Mouse (Mus musculus): Measurements from ENCODE around the gene Rpl10-ps3. TPM values are rescaled to one million over a fixed set of nuclear protein-coding genes. Genes with fewer than 3 reads are reported as not detected.

Rpl10-ps3 gene
- polyA plus RNA-seq, 1 experiment from 2014 or later: 204 TPM

- H3K4me3 ChIP-seq: no peak overlapping the region
- H3K9me3 ChIP-seq: no peaks in the 10 kb centered on the region
- H3K27ac ChIP-seq: no peak overlapping the region
- no peak overlapping the region for H3K9ac ChIP-seq
- 84% methylated on average over 3 of the region's 3 CpGs for WGBS
- H3K4me2 ChIP-seq (replicated peaks): no peak overlapping the region
- H3K36me3 ChIP-seq: no peaks in the 10 kb centered on the region
- H3K4me1 ChIP-seq: no peaks in the 10 kb centered on the region
- H3K27me3 ChIP-seq: no peaks in the 10 kb centered on the region
- ATAC-seq (ENCODE audit: insufficient number of reproducible peaks, insufficient read depth, low FRiP score, low TSS enrichment): no peak
Observed at GRCm38 (mm10) chr9:50349156-50349555, 4.4 kb upstream of the Rpl10-ps3 start.

DNA sequence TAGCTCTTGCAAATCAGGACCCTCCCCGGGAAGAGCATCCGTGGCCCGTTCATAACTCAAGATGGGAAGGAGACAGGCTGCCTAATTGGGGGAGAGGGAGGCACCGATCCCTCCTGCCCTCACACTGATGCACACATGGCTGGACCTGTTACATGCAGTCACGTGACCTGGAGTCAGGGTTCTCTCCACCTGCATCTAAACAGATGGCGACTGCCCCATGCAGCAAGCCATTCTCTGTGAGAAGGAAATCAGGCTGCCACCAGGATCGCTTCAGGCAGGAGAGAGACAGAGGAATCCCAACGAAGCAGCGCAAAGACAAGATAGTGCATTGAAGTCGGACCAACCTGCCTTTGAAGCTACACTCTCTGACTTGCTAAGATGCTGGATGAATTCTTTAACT lies 3.5 kb upstream of the Rpl10-ps3 start:
- Histone ChIP-seq H3K27ac (no peak overlapping the region), H3K9me3 (no peaks in the 10 kb centered on the region), H3K4me2 (replicated peaks) (no peak overlapping the region), H3K27me3 (no peaks in the 10 kb centered on the region), H3K4me3 (no peak overlapping the region), H3K36me3 (no peaks in the 10 kb centered on the region), H3K4me1 (no peaks in the 10 kb centered on the region), H3K9ac (no peak overlapping the region)
- WGBS: 80% methylated on average over 10 of the region's 10 CpGs
- ATAC-seq (ENCODE audit: insufficient number of reproducible peaks, insufficient read depth, low FRiP score, low TSS enrichment): no peak

DNA sequence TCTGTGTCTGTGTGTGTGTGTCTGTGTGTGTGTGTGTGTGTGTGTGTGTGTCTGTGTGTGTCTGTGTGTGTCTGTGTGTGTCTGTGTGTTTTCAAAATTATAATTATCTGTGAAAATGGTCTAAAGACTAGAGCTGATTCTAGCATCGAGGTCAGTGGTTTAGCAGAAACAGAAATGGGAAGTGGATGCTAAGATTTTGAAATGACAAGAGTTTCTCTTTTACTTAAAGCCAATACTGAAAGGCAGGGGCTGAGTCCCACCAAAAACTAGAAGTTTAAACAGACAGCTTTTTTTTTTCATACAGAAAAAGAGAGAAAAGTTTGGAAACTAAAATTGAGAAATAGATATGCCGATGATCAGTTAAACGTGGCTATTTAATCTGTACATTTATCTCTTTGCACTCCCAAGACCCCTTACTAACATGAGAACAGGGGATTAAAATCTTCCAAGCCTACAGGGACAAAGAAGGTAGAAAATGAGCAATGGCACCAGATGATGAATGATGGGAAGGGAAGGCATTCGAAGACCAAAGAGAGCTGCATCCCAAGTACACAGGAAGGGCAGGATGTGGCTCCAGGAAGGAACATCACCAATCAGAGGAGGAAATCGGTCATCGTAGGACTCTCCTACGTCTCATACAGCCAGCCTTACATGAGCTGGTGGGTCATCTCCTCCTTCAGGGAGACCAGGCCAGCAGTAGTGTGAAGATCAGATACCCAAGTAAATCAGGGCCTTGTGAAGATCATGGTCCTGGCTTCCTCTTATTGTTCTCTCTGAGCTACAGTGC lies 9.0 kb downstream of the Rpl10-ps3 start:
- Histone ChIP-seq H3K4me2 (replicated peaks) (no peak overlapping the region), H3K9me3 (no peaks in the 10 kb centered on the region), H3K36me3 (no peaks in the 10 kb centered on the region), H3K4me3 (no peak overlapping the region), H3K27ac (no peak overlapping the region), H3K9ac (no peak overlapping the region), H3K4me1 (no peaks in the 10 kb centered on the region), H3K27me3 (0 out of 2 replicates have a peak, but pooled peaks cover 3% of the 10 kb centered on the region)
- no peak for ATAC-seq (ENCODE audit: insufficient number of reproducible peaks, insufficient read depth, low FRiP score, low TSS enrichment)
- 79% methylated on average over 7 of the region's 7 CpGs for WGBS

- WGBS: 29% methylated on average over 6 of the region's 6 CpGs
- no peak for ATAC-seq (ENCODE audit: insufficient number of reproducible peaks, insufficient read depth, low FRiP score, low TSS enrichment)
- Histone ChIP-seq H3K27ac (no peak overlapping the region), H3K4me1 (no peaks in the 10 kb centered on the region), H3K4me3 (no peak overlapping the region), H3K36me3 (no peaks in the 10 kb centered on the region), H3K4me2 (replicated peaks) (no peak overlapping the region), H3K27me3 (0 out of 2 replicates have a peak, but pooled peaks cover 3% of the 10 kb centered on the region), H3K9me3 (no peaks in the 10 kb centered on the region), H3K9ac (no peak overlapping the region)
Observed at GRCm38 (mm10) chr9:50333413-50333812, 11.4 kb downstream of the Rpl10-ps3 start.

DNA sequence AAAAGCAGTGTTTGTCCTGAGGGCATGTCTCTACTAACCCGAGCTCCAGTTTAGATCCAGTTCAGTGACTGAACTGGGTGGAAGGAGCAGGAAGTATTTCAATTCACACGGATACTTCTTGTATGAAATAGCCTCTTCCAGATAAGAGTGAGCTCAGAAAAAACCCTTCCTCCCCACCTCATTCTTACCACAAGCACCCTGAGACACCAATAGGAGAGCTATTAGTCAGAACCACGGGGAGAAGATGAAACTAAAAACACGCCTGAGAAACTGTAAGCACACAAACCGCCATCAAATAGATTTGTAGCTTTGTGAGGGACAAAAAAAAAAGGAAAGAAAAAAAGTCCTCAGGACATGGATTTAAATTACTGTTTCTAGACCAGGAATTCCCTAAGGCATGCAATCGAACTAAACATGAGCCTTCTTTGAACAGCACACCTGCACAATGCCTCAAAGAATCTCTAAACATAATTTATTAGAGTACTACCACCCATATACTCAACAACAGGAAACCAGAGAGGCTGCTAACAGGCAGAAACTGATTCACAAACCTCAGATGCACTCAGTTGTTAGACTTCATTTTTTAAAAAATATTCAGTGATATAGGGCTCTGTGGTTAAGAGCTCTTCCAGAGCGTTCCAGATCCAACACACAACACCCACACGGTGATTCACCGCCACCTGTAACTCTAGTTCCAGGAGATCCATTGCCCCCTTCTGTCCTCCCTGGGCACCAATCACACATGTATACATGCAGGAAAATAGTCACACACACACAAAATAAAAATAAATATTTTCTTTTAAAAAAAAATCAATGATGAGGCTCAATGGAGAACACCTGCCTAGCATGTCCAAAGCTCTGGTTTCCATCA lies 20.2 kb downstream of the Rpl10-ps3 start:
- Histone ChIP-seq H3K9me3 (no peaks in the 10 kb centered on the region), H3K4me1 (no peaks in the 10 kb centered on the region), H3K4me3 (no peak overlapping the region), H3K4me2 (replicated peaks) (no peak overlapping the region), H3K27ac (no peak overlapping the region), H3K27me3 (no peaks in the 10 kb centered on the region), H3K36me3 (no peaks in the 10 kb centered on the region), H3K9ac (no peak overlapping the region)
- no peak for ATAC-seq (ENCODE audit: insufficient number of reproducible peaks, insufficient read depth, low FRiP score, low TSS enrichment)
- 85% methylated on average over 9 of the region's 9 CpGs for WGBS

GRCm38 (mm10) chr9:50320729-50321128 lies 24.0 kb downstream of the Rpl10-ps3 start:
- Histone ChIP-seq H3K36me3 (no peaks in the 10 kb centered on the region), H3K9me3 (no peaks in the 10 kb centered on the region), H3K4me1 (no peaks in the 10 kb centered on the region), H3K27ac (no peak overlapping the region), H3K4me3 (no peak overlapping the region), H3K9ac (no peak overlapping the region), H3K4me2 (replicated peaks) (no peak overlapping the region), H3K27me3 (no peaks in the 10 kb centered on the region)
- WGBS: 54% methylated on average over 1 of the region's 1 CpGs
- no peak for ATAC-seq (ENCODE audit: insufficient number of reproducible peaks, insufficient read depth, low FRiP score, low TSS enrichment)

DNA sequence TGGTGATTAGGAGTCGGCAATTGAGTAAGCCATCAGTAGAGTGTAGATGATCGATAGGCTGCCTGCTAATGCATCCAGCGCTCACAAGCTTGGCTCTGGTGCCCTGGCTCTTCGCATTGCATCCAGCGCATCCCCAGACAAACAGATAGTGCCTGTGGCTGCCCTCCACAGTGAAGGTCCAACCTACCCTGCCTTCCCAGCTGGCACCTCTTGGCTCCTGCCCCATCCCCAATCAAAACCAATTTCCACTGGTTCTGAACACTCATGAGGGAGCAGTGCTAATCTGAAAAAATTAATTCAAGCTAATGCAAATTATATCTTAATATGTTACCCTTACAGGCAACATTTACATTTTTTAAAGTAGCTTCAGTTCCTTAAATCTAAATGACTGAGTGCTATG lies 25.3 kb downstream of the Rpl10-ps3 start:
- no peak overlapping the region for H3K4me2 ChIP-seq (replicated peaks)
- H3K4me1 ChIP-seq: no peaks in the 10 kb centered on the region
- no peak overlapping the region for H3K9ac ChIP-seq
- H3K27ac ChIP-seq: no peak overlapping the region
- H3K4me3 ChIP-seq: no peak overlapping the region
- no peaks in the 10 kb centered on the region for H3K36me3 ChIP-seq
- no peaks in the 10 kb centered on the region for H3K27me3 ChIP-seq
- ATAC-seq (ENCODE audit: insufficient number of reproducible peaks, insufficient read depth, low FRiP score, low TSS enrichment): no peak
- 92% methylated on average over 5 of the region's 5 CpGs for WGBS
- no peaks in the 10 kb centered on the region for H3K9me3 ChIP-seq

GRCm38 (mm10) chr9:50317299-50317698 lies 27.5 kb downstream of the Rpl10-ps3 start:
- 70% methylated on average over 6 of the region's 6 CpGs for WGBS
- Histone ChIP-seq H3K27ac (no peak overlapping the region), H3K4me3 (no peak overlapping the region), H3K27me3 (no peaks in the 10 kb centered on the region), H3K9ac (no peak overlapping the region), H3K9me3 (no peaks in the 10 kb centered on the region), H3K4me2 (replicated peaks) (no peak overlapping the region), H3K36me3 (no peaks in the 10 kb centered on the region), H3K4me1 (no peaks in the 10 kb centered on the region)
- ATAC-seq (ENCODE audit: insufficient number of reproducible peaks, insufficient read depth, low FRiP score, low TSS enrichment): no peak

DNA sequence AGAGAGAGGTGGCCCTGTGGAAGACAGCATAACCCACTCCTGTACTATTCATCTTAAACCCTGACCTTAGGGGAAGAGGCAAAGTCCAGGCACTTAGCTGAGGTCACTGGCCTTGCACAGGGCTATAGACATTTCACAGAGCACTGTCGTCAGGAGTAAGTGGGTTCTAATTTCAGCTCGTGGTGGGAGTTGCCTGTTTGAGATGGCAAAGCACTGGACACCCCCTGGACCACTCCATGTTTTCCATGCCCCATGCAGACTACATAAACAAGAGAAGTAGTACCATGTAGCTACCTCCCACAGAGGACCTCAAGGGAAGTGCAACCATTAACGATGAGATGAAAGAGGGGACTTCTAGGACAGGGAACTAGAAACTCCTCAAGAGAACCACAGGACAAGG lies 29.1 kb downstream of the Rpl10-ps3 start:
- no peaks in the 10 kb centered on the region for H3K4me1 ChIP-seq
- no peak overlapping the region for H3K27ac ChIP-seq
- H3K9me3 ChIP-seq: no peaks in the 10 kb centered on the region
- no peak overlapping the region for H3K4me3 ChIP-seq
- ATAC-seq (ENCODE audit: insufficient number of reproducible peaks, insufficient read depth, low FRiP score, low TSS enrichment): no peak
- H3K4me2 ChIP-seq (replicated peaks): no peak overlapping the region
- no peaks in the 10 kb centered on the region for H3K27me3 ChIP-seq
- no peaks in the 10 kb centered on the region for H3K36me3 ChIP-seq
- H3K9ac ChIP-seq: no peak overlapping the region
- WGBS: 39% methylated on average over 3 of the region's 3 CpGs

- 0 out of 2 replicates have a peak, but pooled peaks cover 3% of the 10 kb centered on the region for H3K4me1 ChIP-seq
- H3K9me3 ChIP-seq: no peaks in the 10 kb centered on the region
- H3K27ac ChIP-seq: no peak overlapping the region
- H3K36me3 ChIP-seq: no peaks in the 10 kb centered on the region
- H3K4me3 ChIP-seq: no peak overlapping the region
- WGBS: 78% methylated on average over 6 of the region's 6 CpGs
- no peak overlapping the region for H3K9ac ChIP-seq
- no peaks in the 10 kb centered on the region for H3K27me3 ChIP-seq
- H3K4me2 ChIP-seq (replicated peaks): no peak overlapping the region
- ATAC-seq (ENCODE audit: insufficient number of reproducible peaks, insufficient read depth, low FRiP score, low TSS enrichment): no peak
Observed at GRCm38 (mm10) chr9:50311036-50311545, 33.7 kb downstream of the Rpl10-ps3 start.

DNA sequence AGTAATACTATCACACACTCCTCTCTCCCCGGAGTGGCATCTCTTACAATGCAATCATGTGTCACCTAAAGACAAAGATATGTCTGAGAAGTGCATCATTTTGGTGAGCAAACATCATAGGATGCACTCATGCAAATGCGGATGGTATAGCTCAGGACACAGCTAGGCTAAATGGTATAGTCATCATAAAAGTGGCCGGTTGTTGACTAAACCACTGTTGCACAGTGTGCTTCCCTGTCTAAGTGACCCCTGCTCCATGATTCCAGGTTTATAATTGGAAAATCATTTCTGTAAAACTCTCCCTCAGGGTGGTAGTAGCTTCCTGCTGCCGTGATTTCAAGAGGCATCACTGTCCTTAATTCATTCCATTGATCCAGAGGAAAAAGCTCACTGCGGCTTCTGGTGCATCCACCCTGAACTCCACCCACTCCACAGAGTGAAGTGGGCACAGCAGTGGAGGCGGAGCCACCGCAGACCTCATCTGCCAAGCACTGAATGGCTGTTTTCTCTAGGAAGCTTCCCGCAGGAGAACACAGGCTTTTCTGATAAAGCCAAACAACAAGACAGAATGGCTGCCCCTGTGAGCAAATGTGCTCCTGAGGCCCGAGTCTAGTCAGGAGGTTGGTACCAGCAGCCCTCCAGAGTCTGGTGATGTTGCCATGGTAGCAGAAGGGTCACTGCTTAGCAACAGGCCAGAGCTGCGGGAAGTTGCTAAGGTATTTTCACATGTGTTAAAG lies 38.9 kb downstream of the Rpl10-ps3 start:
- no peak overlapping the region for H3K27ac ChIP-seq
- 57% methylated on average over 10 of the region's 10 CpGs for WGBS
- no peaks in the 10 kb centered on the region for H3K9me3 ChIP-seq
- ATAC-seq (ENCODE audit: insufficient number of reproducible peaks, insufficient read depth, low FRiP score, low TSS enrichment): no peak
- H3K36me3 ChIP-seq: no peaks in the 10 kb centered on the region
- 0 out of 2 replicates have a peak, but pooled peaks cover 9% of the 10 kb centered on the region for H3K4me1 ChIP-seq
- H3K4me3 ChIP-seq: no peak overlapping the region
- H3K4me2 ChIP-seq (replicated peaks): no peak overlapping the region
- H3K27me3 ChIP-seq: no peaks in the 10 kb centered on the region
- no peak overlapping the region for H3K9ac ChIP-seq

Measured in embryonic facial prominence, embryonic 12.5 days (tissue).